Mouse (Mus musculus) neural tube, embryonic 11.5 days (tissue): ENCODE measurements around the gene Tbx10. TPM values are rescaled to one million over a fixed set of nuclear protein-coding genes. Genes with fewer than 3 reads are reported as not detected.

ENCODE experiments used
- ATAC-seq: fragments of 200-750 bp; cut with Nextera tagmentation; 2 replicates; pipeline ENCODE4 v1.8.0; 2017; ENCODE audit warnings: moderate number of reproducible peaks, mild to moderate bottlenecking, moderate TSS enrichment, moderate library complexity; ENCODE audit not compliant: insufficient read depth, low FRiP score, low TSS enrichment
- DNase-seq: peaks from one replicate; pipeline ENCODE4 v3.0.0-alpha.2; 2015; ENCODE audit warnings: low spot score
- H3K27ac ChIP-seq: fragments of 300-500 bp; sonication (generic); 2 replicates; pipeline ENCODE4 v1.5.1; 2014; ENCODE audit warnings: low read depth, mild to moderate bottlenecking, low read length
- H3K27me3 ChIP-seq: fragments of 300-500 bp; sonication (generic); 2 replicates; pipeline ENCODE4 v1.6.1; 2014; ENCODE audit warnings: mild to moderate bottlenecking, low read length, mixed read lengths; ENCODE audit not compliant: control insufficient read depth, insufficient read depth
- H3K36me3 ChIP-seq: fragments of 300-500 bp; sonication (generic); 2 replicates; pipeline ENCODE4 v1.6.1; 2014; ENCODE audit warnings: mild to moderate bottlenecking, low read length, moderate library complexity, mixed read lengths; ENCODE audit not compliant: control insufficient read depth, insufficient read depth
- H3K4me1 ChIP-seq: fragments of 300-500 bp; sonication (generic); 2 replicates; pipeline ENCODE4 v1.6.1; 2014; ENCODE audit warnings: low read length, mixed read lengths; ENCODE audit not compliant: control insufficient read depth, insufficient read depth
- H3K4me2 ChIP-seq: fragments of 300-500 bp; sonication (generic); 2 replicates; pipeline ENCODE4 v1.6.1; 2014; ENCODE audit warnings: low read depth, mild to moderate bottlenecking, moderate library complexity
- H3K4me3 ChIP-seq: fragments of 300-500 bp; sonication (generic); 2 replicates; pipeline ENCODE4 v1.5.1; 2014; ENCODE audit warnings: low read depth, low read length
- H3K9ac ChIP-seq: fragments of 300-500 bp; sonication (generic); 2 replicates; pipeline ENCODE4 v1.6.1; 2014; ENCODE audit warnings: mild to moderate bottlenecking, low read length
- H3K9me3 ChIP-seq: fragments of 300-500 bp; sonication (generic); 2 replicates; pipeline ENCODE4 v1.6.1; 2016; ENCODE audit warnings: low read length; ENCODE audit not compliant: control insufficient read depth
- WGBS: fragments of 180-500 bp; shearing (Covaris S2); extraction: QIAGEN DNeasy Blood & Tissue Kit; methylation state at CpG from one replicate; pipeline ENCODE4 v1.1.7; 2014; 5-methylcytosine and 5-hydroxymethylcytosine counted together
- polyA plus RNA-seq: library from polyadenylated mRNA; unstranded; fragments of >200 nt; fragmentation: Nextera tagmentation; extraction: Ambion mirVana; gene quantifications from 2 replicates; pipeline ENCODE4 v1.2.1, GENCODE M21; 2014

The Tbx10 gene
- polyA plus RNA-seq, 1 experiment from 2014 or later = not detected

DNA sequence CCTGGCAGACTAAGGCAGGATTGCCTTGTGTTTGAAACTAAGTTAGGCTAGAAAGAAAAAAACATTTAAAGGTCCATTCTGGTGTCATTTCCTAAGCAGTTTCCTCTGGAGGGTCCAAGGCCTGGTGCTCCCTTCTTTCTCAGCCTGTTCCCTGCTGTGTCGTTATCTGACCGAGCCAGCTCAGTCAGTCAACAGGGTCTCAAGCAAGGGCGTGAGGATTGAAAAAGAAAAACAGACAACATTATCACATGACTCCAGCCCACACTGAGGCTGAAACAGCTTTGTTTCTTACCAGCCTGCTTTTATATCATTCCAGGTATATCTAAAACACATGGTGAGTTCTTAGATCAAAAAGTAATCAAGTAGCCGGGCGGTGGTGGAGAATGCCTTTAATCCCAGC, 23.1 kb downstream of the Tbx10 start:
- H3K9me3 ChIP-seq = no peaks in the 10 kb centered on the region
- peaks cover 5% of the 10 kb centered on the region for H3K4me1 ChIP-seq
- WGBS = 72% methylated on average over 5 of the region's 5 CpGs
- no peak for ATAC-seq
- H3K27me3 ChIP-seq = no peaks in the 10 kb centered on the region
- H3K4me2 ChIP-seq = no peak overlapping the region
- no peak overlapping the region for H3K27ac ChIP-seq
- no peak overlapping the region for H3K9ac ChIP-seq
- no peaks in the 10 kb centered on the region for H3K36me3 ChIP-seq
- DNase-seq = no peak
- H3K4me3 ChIP-seq = no peak overlapping the region

DNA sequence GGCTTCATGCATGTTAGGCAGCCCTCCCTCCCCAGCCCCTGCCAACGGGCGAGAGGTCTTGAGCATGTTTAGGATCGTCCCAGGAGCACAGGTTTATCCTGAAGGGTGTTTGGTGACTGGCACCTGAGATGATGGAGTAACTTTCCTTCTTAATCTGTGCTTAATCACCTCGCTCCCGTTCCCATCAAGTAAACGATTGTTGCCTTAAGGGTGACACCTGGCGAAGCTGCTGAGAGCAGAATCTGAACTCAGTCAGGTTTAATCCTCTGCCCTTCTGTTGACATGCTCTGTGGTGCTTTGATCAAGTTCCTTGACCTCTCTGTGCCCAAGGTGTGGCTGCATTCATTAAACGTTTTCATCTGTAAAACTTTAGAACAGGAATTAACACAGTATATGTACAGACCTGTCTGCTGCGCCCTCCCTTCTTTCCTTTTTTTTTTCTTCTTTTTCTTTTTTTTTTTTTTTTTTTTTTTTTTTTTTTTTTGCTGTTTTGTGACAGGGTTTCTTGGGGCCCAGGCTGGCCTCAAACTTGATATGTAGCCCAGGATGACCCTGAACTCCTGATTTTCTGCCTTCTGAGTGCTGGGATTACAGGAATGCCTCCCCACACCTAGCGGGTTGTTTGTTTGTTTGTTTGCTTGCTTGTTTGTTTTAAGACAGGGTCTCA, 25.5 kb downstream of the Tbx10 start:
- WGBS = 67% methylated on average over 10 of the region's 10 CpGs
- Histone ChIP-seq H3K36me3 (no peaks in the 10 kb centered on the region), H3K4me1 (no peaks in the 10 kb centered on the region), H3K9ac (no peak overlapping the region), H3K4me3 (no peak overlapping the region), H3K27ac (no peak overlapping the region), H3K9me3 (no peaks in the 10 kb centered on the region), H3K27me3 (no peaks in the 10 kb centered on the region), H3K4me2 (no peak overlapping the region)
- no peak for DNase-seq
- no peak for ATAC-seq

DNA sequence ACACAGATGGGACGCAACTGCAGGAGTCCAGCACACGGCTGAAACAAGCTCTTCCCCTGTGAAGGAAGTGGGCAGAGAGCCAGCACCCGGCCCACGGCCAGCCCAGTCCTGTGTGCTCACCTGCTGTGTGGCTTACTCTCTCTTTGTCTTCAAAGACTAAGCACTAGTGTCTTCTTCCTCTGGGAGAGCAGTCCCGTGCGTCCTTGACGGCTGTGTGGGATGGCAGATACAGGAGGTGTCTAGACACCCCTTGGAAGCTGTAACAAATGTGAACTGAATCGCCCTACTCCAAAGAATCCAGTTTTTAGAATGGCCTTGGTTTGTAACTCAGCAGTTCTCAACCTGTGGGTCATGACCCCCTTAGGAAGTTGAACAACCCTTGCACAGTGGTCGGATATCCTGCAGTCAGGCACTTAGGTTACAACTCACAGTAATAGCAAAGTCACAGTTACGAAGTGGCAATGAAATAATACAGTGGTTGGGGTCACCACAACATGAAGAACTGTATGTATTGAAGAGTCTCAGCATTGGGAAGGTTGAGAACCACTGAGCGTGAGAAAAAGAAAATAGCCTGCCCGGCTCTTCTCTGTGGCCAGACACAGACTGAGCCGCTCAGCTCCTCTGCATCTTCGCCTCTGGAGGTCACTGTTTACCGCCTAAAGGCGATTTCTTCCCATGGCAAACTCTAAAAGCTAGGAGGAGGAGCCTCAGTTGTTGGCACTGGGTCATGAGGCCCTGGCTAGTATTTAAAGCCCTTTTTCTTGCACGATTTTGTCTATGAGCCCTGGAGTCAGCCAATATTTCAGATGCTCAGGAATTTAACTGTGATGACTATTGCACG, 26.4 kb downstream of the Tbx10 start:
- ATAC-seq (no peak), DNase-seq (peak; percentile 73)
- H3K4me3 ChIP-seq = no peak overlapping the region
- 37% methylated on average over 18 of the region's 18 CpGs for WGBS
- H3K36me3 ChIP-seq = no peaks in the 10 kb centered on the region
- no peaks in the 10 kb centered on the region for H3K27me3 ChIP-seq
- no peaks in the 10 kb centered on the region for H3K4me1 ChIP-seq
- no peak overlapping the region for H3K9ac ChIP-seq
- no peak overlapping the region for H3K27ac ChIP-seq
- no peaks in the 10 kb centered on the region for H3K9me3 ChIP-seq
- H3K4me2 ChIP-seq = no peak overlapping the region

DNA sequence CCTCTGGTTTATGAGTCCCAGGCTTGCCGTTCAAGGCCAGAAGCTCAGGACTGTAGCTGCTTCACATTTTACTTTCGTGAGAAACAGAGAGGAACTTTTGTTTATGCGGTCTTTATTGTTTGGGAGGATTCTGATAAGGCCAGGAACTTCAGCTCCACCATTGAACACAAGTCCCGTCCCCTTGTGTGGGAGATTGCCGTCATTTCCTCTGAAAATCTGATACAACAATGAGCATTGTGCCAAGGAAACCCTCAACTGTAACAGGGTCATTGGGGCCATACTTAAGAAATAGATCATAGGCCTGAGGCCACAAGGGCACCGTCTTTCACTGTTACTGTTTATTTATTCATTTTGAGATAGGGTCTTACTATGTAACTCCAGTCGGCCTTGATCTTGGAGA, 30.6 kb downstream of the Tbx10 start:
- WGBS = 74% methylated on average over 7 of the region's 7 CpGs
- H3K27me3 ChIP-seq = no peaks in the 10 kb centered on the region

DNA sequence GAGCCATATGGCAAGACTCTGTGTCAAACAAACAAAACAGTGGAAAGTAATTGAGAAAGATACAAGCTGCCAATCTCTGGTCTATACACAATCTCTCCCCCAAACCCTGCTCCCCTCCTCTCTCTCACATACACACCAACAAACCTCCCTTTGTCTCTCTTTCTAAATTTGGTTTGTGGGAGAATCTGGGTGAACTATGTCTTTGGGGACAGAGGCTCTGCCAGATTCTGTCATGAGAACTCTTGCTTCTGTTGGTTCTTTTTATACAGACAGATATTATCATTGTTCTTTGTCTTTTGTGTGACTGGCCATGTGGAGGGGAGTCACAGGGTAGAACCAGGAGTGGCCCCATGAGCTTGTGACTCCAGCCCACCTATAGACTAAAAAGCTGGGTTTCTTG, 35.0 kb downstream of the Tbx10 start:
- H3K27me3 ChIP-seq = no peaks in the 10 kb centered on the region
- H3K36me3 ChIP-seq = no peaks in the 10 kb centered on the region
- no peak for ATAC-seq
- H3K9ac ChIP-seq = no peak overlapping the region
- H3K4me2 ChIP-seq = no peak overlapping the region
- H3K27ac ChIP-seq = no peak overlapping the region
- no peaks in the 10 kb centered on the region for H3K4me1 ChIP-seq
- H3K4me3 ChIP-seq = no peak overlapping the region
- no peak for DNase-seq
- H3K9me3 ChIP-seq = no peaks in the 10 kb centered on the region

More for the DNA sequence above, 30.6 kb downstream of the Tbx10 start:
- Histone ChIP-seq H3K27ac (no peak overlapping the region), H3K9ac (no peak overlapping the region), H3K4me1 (no peaks in the 10 kb centered on the region), H3K4me2 (no peak overlapping the region), H3K36me3 (no peaks in the 10 kb centered on the region), H3K9me3 (no peaks in the 10 kb centered on the region), H3K4me3 (no peak overlapping the region)
- ATAC-seq (no peak), DNase-seq (no peak)

GRCm38 (mm10) chr19:4032668-4033067, 40.1 kb downstream of the Tbx10 start:
- Histone ChIP-seq H3K4me3 (no peak overlapping the region), H3K36me3 (no peaks in the 10 kb centered on the region), H3K4me1 (no peaks in the 10 kb centered on the region), H3K27ac (no peak overlapping the region), H3K9me3 (no peaks in the 10 kb centered on the region), H3K27me3 (no peaks in the 10 kb centered on the region), H3K9ac (no peak overlapping the region), H3K4me2 (no peak overlapping the region)
- ATAC-seq = no peak
- WGBS = 66% methylated on average over 7 of the region's 7 CpGs
- no peak for DNase-seq

GRCm38 (mm10) chr19:4033298-4033697, 40.7 kb downstream of the Tbx10 start:
- ATAC-seq (no peak), DNase-seq (no peak)
- Histone ChIP-seq H3K9me3 (no peaks in the 10 kb centered on the region), H3K4me1 (no peaks in the 10 kb centered on the region), H3K27ac (no peak overlapping the region), H3K4me3 (no peak overlapping the region), H3K4me2 (no peak overlapping the region), H3K27me3 (no peaks in the 10 kb centered on the region), H3K36me3 (no peaks in the 10 kb centered on the region), H3K9ac (no peak overlapping the region)
- WGBS = 77% methylated on average over 3 of the region's 3 CpGs

DNA sequence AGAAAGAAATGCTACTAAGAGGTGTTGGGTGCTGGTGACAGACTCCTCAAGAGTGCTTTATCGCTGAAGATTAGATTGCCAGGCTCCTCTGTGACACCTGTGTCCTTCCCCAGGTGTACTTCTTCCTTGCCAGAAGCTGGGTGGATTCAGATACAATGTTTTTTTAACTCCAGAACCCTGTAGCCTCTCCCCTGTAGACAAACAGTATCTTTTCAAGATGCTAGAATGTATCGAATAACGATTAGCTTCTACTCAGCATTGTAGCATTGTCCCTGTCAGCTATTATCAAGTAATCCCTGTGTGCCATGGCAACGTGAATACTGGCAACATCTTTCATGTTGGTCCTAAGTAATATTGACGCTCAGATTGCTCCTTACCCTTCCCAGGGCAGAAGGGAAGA, 41.2 kb downstream of the Tbx10 start:
- ATAC-seq (no peak), DNase-seq (no peak)
- 75% methylated on average over 5 of the region's 5 CpGs for WGBS
- no peak overlapping the region for H3K4me2 ChIP-seq
- no peaks in the 10 kb centered on the region for H3K9me3 ChIP-seq
- H3K4me3 ChIP-seq = no peak overlapping the region
- H3K27ac ChIP-seq = no peak overlapping the region
- H3K36me3 ChIP-seq = no peaks in the 10 kb centered on the region
- H3K9ac ChIP-seq = no peak overlapping the region
- no peaks in the 10 kb centered on the region for H3K27me3 ChIP-seq
- no peaks in the 10 kb centered on the region for H3K4me1 ChIP-seq
